Mouse (Mus musculus) CH12.LX (cell line): ENCODE measurements around the gene Lrrn2. TPM values are rescaled to one million over a fixed set of nuclear protein-coding genes. Genes with fewer than 3 reads are reported as not detected.

Experiments used
- DNase-seq: peaks from one replicate; pipeline ENCODE4 v3.0.0-alpha.2; 2013; ENCODE audit errors: extremely low read depth
- H3K27ac ChIP-seq: 2 replicates; pipeline ENCODE4 v1.5.1; 2012; ENCODE audit warnings: low read depth, mild to moderate bottlenecking, control low read depth, moderate library complexity; ENCODE audit not compliant: insufficient read depth
- H3K27me3 ChIP-seq: replicated peaks from 2 replicates; pipeline ENCODE3; 2012; ENCODE audit warnings: inconsistent platforms
- H3K36me3 ChIP-seq, 2 experiments: replicated peaks in 1 of 2; 2 replicates each; pipeline versions ENCODE3 to v1.6.1; 2012; ENCODE audit warnings: inconsistent platforms in 1 of 2, low read length in 1 of 2, mild to moderate bottlenecking in 1 of 2, mixed read lengths in 1 of 2, moderate library complexity in 1 of 2; ENCODE audit not compliant: control insufficient read depth in 1 of 2, insufficient read depth in 1 of 2
- H3K4me1 ChIP-seq, 2 experiments: 2 replicates each; pipeline ENCODE4 v1.6.1; 2012; ENCODE audit warnings: inconsistent platforms in 1 of 2, moderate library complexity in 1 of 2; ENCODE audit not compliant: insufficient read depth in 2 of 2, control insufficient read depth in 1 of 2
- H3K4me2 ChIP-seq: 2 replicates; pipeline ENCODE4 v1.6.1; 2012; ENCODE audit warnings: low read depth, mild to moderate bottlenecking, control low read depth; ENCODE audit not compliant: poor library complexity, insufficient read depth, severe bottlenecking
- H3K4me3 ChIP-seq, 3 experiments: fragments of 150-350 bp in 1 of 3; sonication (generic) in 1 of 3; replicated peaks in 1 of 3; 2 replicates each; pipeline versions ENCODE3 to v1.5.1; 2011 to 2012; ENCODE audit warnings: low read depth in 2 of 3, low read length in 2 of 3, mild to moderate bottlenecking in 2 of 3, moderate library complexity in 2 of 3, control low read depth in 1 of 3, improper control_type of control experiment in 1 of 3, inconsistent platforms in 1 of 3, mixed read lengths in 1 of 3; ENCODE audit not compliant: poor library complexity in 1 of 3
- H3K79me2 ChIP-seq: replicated peaks from 2 replicates; pipeline ENCODE4 v1.6.1; 2012; ENCODE audit warnings: mild to moderate bottlenecking, moderate library complexity; ENCODE audit not compliant: control insufficient read depth, poor library complexity, insufficient read depth, severe bottlenecking; ENCODE audit errors: extremely low read depth
- H3K9ac ChIP-seq: 2 replicates; pipeline ENCODE4 v1.6.1; 2012; ENCODE audit warnings: low read depth, mild to moderate bottlenecking, control low read depth, moderate library complexity; ENCODE audit not compliant: insufficient read depth
- H3K9me3 ChIP-seq: replicated peaks from 2 replicates; pipeline ENCODE3; 2012; ENCODE audit warnings: low read length, inconsistent platforms, mixed read lengths
- CHD2 ChIP-seq: IDR thresholded peaks from 2 replicates; pipeline ENCODE4 v1.6.1; 2011; ENCODE audit warnings: low read length, improper control_type of control experiment
- ETS1 ChIP-seq: conservative IDR thresholded peaks from 2 replicates; pipeline ENCODE4 v1.6.1; 2012; ENCODE audit warnings: low read depth, mild to moderate bottlenecking, inconsistent platforms, low read length, improper control_type of control experiment, moderate library complexity
- JUND ChIP-seq: conservative IDR thresholded peaks from 2 replicates; pipeline ENCODE4 v1.6.1; 2011; ENCODE audit warnings: low read depth, low read length, improper control_type of control experiment
- KAT2A ChIP-seq: IDR thresholded peaks from 2 replicates; pipeline ENCODE4 v1.6.1; 2012; ENCODE audit warnings: low read length, improper control_type of control experiment, inconsistent platforms; ENCODE audit not compliant: insufficient replicate concordance
- MAFK ChIP-seq: IDR thresholded peaks from 2 replicates; pipeline ENCODE4 v1.6.1; 2011; ENCODE audit warnings: low read length, improper control_type of control experiment; ENCODE audit not compliant: insufficient replicate concordance
- MAX ChIP-seq: IDR thresholded peaks from 2 replicates; pipeline ENCODE4 v1.6.1; 2011; ENCODE audit warnings: low read length, improper control_type of control experiment
- NRF1 ChIP-seq: IDR thresholded peaks from 2 replicates; pipeline ENCODE4 v1.6.1; 2014; ENCODE audit warnings: low read depth, mild to moderate bottlenecking, inconsistent platforms, low read length, improper control_type of control experiment, moderate library complexity
- RCOR1 ChIP-seq: conservative IDR thresholded peaks from 2 replicates; pipeline ENCODE4 v1.6.1; 2012; ENCODE audit warnings: low read depth, mild to moderate bottlenecking, inconsistent platforms, low read length, improper control_type of control experiment
- SIN3A ChIP-seq: IDR thresholded peaks from 2 replicates; pipeline ENCODE4 v1.6.1; 2012; ENCODE audit warnings: low read length, improper control_type of control experiment, inconsistent platforms
- SMC3 ChIP-seq: IDR thresholded peaks from 2 replicates; pipeline ENCODE4 v1.6.1; 2011; ENCODE audit warnings: low read depth, low read length, improper control_type of control experiment
- TBP ChIP-seq: conservative IDR thresholded peaks from 2 replicates; pipeline ENCODE4 v1.6.1; 2011; ENCODE audit warnings: low read depth, low read length, improper control_type of control experiment
- TCF12 ChIP-seq: IDR thresholded peaks from 2 replicates; pipeline ENCODE4 v1.6.1; 2014; ENCODE audit warnings: low read depth, mild to moderate bottlenecking, inconsistent platforms, low read length, improper control_type of control experiment
- ZC3H11A ChIP-seq: IDR thresholded peaks from 2 replicates; pipeline ENCODE4 v1.6.1; 2012; ENCODE audit warnings: low read depth, mild to moderate bottlenecking, inconsistent platforms, low read length, improper control_type of control experiment
- ZKSCAN1 ChIP-seq: IDR thresholded peaks from 2 replicates; pipeline ENCODE4 v1.6.1; 2012; ENCODE audit warnings: low read depth, inconsistent platforms, low read length, improper control_type of control experiment, borderline replicate concordance
- ZNF384 ChIP-seq: IDR thresholded peaks from 2 replicates; pipeline ENCODE4 v1.6.1; 2012; ENCODE audit warnings: low read depth, low read length, improper control_type of control experiment, inconsistent platforms
- dilution Hi-C: fragments of 300-500 bp; cut with MboI; formaldehyde crosslinking; loops from 2 replicates; pipeline ENCODE4 v1.14.3; 2020; ENCODE audit warnings: low sequenced_read_pairs; ENCODE audit not compliant: extremely low pct_unique_long_range_greater_than_20kb, extremely low pct_ligation_motif_present
- in situ Hi-C: fragments of 300-500 bp; cut with MboI; formaldehyde crosslinking; loops from 3 replicates; pipeline ENCODE4 v1.14.3; 2019; ENCODE audit warnings: low sequenced_read_pairs, low pct_ligation_motif_present, low pct_unique_long_range_greater_than_20kb, mixed read lengths
- polyA plus RNA-seq: library from polyadenylated mRNA; unstranded; fragments of >175 nt; gene quantifications from 2 replicates; pipeline ENCODE4 v1.2.1, GENCODE M21; 2012; ENCODE audit warnings: low read depth; ENCODE audit not compliant: insufficient read length
- total RNA-seq, 2 experiments: library from RNA; depleted of rRNA; stranded (reverse); fragments of 300-350 nt in 1 of 2; fragments of >200 nt in 1 of 2; gene quantifications; 2 replicates each; pipeline ENCODE4 v1.2.3; 2012 to 2014

The Lrrn2 gene
- total and polyA plus RNA-seq, 3 experiments: not detected

GRCm38 (mm10) chr1:132886626-132887025, 6.6 kb downstream of the Lrrn2 start:
- Histone ChIP-seq H3K27ac (no peak overlapping the region), H3K4me1 (no peaks in the 10 kb centered on the region), H3K79me2 (no peaks in the 10 kb centered on the region), H3K4me2 (no peak overlapping the region), H3K9me3 (no peaks in the 10 kb centered on the region), H3K4me3 (no peak overlapping the region), H3K9ac (no peak overlapping the region), H3K27me3 (peaks cover 97% of the 10 kb centered on the region), H3K36me3 (no peaks in the 10 kb centered on the region)
- no peak for DNase-seq
- in situ Hi-C loops (no loop called here), dilution Hi-C loops (no loop called here)
- no peak for TF ChIP-seq MAX
- TF ChIP-seq KAT2A: no peak
- no peak for TF ChIP-seq MAFK
- no peak for TF ChIP-seq ZKSCAN1
- no peak for TF ChIP-seq JUND
- no peak for TF ChIP-seq TBP
- TF ChIP-seq RCOR1: no peak
- TF ChIP-seq NRF1: no peak
- TF ChIP-seq ZNF384: no peak
- TF ChIP-seq SMC3: no peak
- TF ChIP-seq ZC3H11A: no peak
- TF ChIP-seq CHD2: no peak
- TF ChIP-seq SIN3A: no peak
- TF ChIP-seq TCF12: no peak

- H3K27me3 ChIP-seq: peaks cover 97% of the 10 kb centered on the region
- no peak overlapping the region for H3K4me3 ChIP-seq
- H3K27ac ChIP-seq: no peak overlapping the region
- no peak overlapping the region for H3K4me2 ChIP-seq
- TF ChIP-seq ETS1: no peak
- no peaks in the 10 kb centered on the region for H3K79me2 ChIP-seq
- no peaks in the 10 kb centered on the region for H3K9me3 ChIP-seq
- H3K36me3 ChIP-seq: no peaks in the 10 kb centered on the region
- no peaks in the 10 kb centered on the region for H3K4me1 ChIP-seq
- no peak for DNase-seq
- no peak overlapping the region for H3K9ac ChIP-seq
- in situ Hi-C loops (no loop called here), dilution Hi-C loops (no loop called here)
Observed at GRCm38 (mm10) chr1:132888811-132889210, 8.7 kb downstream of the Lrrn2 start.
